Mouse (Mus musculus): ENCODE results near the gene Slc3a1. TPM values are rescaled to one million over a fixed set of nuclear protein-coding genes. Genes with fewer than 3 reads are reported as not detected.

Slc3a1 gene
- polyA plus RNA-seq, 1 experiment from 2014 or later: 2.2 TPM

- Histone ChIP-seq H3K4me3 (ENCODE audit: low read depth, low read length) (no peak overlapping the region), H3K4me1 (replicated peaks; ENCODE audit: control insufficient read depth, insufficient read depth, low read length) (no peaks in the 10 kb centered on the region), H3K27me3 (replicated peaks; ENCODE audit: control insufficient read depth, insufficient read depth, low read length) (no peaks in the 10 kb centered on the region), H3K9me3 (ENCODE audit: control insufficient read depth, low read length) (peaks cover 5% of the 10 kb centered on the region; the same call in 1 of the 2 replicates), H3K36me3 (ENCODE audit: control insufficient read depth, insufficient read depth, low read length) (peaks cover 13% of the 10 kb centered on the region; the same call in 1 of the 2 replicates), H3K27ac (ENCODE audit: low read depth) (no peak overlapping the region), H3K4me2 (ENCODE audit: low read length) (no peak overlapping the region), H3K9ac (ENCODE audit: low read length) (no peak overlapping the region)
- ATAC-seq (replicated peaks; ENCODE audit: low FRiP score, low TSS enrichment, low read depth): no peak
- 89% methylated on average over 7 of the region's 7 CpGs for WGBS
- DNase-seq (ENCODE audit: low spot score): no peak
These were observed 70.6 kb downstream of the Slc3a1 start for GRCm38 (mm10) chr17:85098677-85099323.

DNA sequence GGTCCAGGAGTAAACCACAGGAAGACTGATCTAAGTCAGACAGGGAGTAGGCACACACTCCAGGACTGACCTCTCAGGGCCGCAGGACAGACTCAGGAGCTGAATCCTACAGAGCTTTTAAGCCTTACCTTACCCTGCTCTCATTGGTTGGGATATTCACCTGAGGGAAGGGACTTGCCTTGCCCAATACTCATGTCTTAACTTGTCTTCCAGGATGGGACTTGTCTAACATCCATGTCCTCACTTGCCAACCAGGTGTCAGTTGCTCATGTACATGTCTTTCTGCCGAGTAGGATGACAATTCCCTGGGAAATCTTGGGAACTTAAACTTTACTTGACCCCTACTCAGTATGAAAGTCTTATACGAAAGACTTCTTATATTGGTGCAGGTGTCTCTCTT, 72.1 kb downstream of the Slc3a1 start:
- Histone ChIP-seq H3K27ac (ENCODE audit: low read depth) (no peak overlapping the region), H3K27me3 (replicated peaks; ENCODE audit: control insufficient read depth, insufficient read depth, low read length) (no peaks in the 10 kb centered on the region), H3K36me3 (ENCODE audit: control insufficient read depth, insufficient read depth, low read length) (peaks cover 13% of the 10 kb centered on the region; the same call in 1 of the 2 replicates), H3K4me2 (ENCODE audit: low read length) (no peak overlapping the region), H3K9me3 (ENCODE audit: control insufficient read depth, low read length) (peaks cover 5% of the 10 kb centered on the region; the same call in 1 of the 2 replicates), H3K4me1 (replicated peaks; ENCODE audit: control insufficient read depth, insufficient read depth, low read length) (no peaks in the 10 kb centered on the region), H3K4me3 (ENCODE audit: low read depth, low read length) (no peak overlapping the region), H3K9ac (ENCODE audit: low read length) (no peak overlapping the region)
- DNase-seq (ENCODE audit: low spot score) (no peak), ATAC-seq (replicated peaks; ENCODE audit: low FRiP score, low TSS enrichment, low read depth) (no peak)
- 87% methylated on average over 3 of the region's 3 CpGs for WGBS

DNA sequence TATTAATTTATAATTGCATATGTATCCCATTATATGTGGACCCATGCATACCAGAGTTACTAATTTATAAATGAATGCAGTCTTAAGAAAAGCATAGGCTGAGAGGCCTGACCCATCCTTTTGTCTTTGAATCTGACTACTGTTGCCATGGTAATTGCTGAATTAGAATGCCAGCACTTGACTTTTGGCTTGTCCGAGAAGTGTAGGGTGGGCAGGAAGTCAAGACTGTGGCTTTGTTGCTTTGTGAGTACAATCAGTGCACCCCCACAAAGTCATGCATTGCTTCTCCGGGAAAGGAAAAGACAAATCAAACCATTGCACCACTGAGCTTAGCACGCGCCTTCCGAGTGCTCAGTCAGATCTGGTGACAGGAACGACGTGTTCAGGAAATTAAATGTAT, 73.6 kb downstream of the Slc3a1 start:
- no peak overlapping the region for H3K4me3 ChIP-seq (ENCODE audit: low read depth, low read length)
- no peak overlapping the region for H3K9ac ChIP-seq (ENCODE audit: low read length)
- H3K4me1 ChIP-seq (replicated peaks; ENCODE audit: control insufficient read depth, insufficient read depth, low read length): no peaks in the 10 kb centered on the region
- 86% methylated on average over 7 of the region's 7 CpGs for WGBS
- H3K9me3 ChIP-seq (ENCODE audit: control insufficient read depth, low read length): peaks cover 5% of the 10 kb centered on the region; the same call in 1 of the 2 replicates
- no peak overlapping the region for H3K27ac ChIP-seq (ENCODE audit: low read depth)
- no peak overlapping the region for H3K4me2 ChIP-seq (ENCODE audit: low read length)
- H3K27me3 ChIP-seq (replicated peaks; ENCODE audit: control insufficient read depth, insufficient read depth, low read length): no peaks in the 10 kb centered on the region
- peaks cover 13% of the 10 kb centered on the region; the same call in 1 of the 2 replicates for H3K36me3 ChIP-seq (ENCODE audit: control insufficient read depth, insufficient read depth, low read length)
- no peak for DNase-seq (ENCODE audit: low spot score)
- no peak for ATAC-seq (replicated peaks; ENCODE audit: low FRiP score, low TSS enrichment, low read depth)

DNA sequence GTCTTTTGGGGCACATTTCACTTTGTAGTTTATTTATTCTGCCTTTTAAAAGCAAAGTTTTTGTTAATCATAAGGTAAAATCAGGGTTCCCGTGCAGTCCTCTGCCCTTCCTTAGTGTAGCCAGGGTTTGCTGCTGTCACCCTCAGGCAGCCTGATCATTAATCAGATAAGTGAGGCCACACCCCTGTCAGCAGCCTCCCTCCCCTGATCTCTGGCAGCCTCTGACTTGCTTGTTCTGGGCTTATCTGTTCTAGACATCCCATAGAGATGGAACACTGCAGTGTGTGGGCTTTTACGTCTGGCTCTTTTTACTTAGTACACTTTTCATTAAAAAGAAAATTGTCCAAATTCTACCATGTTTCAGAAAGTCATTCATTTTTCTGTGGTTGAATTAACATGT, 75.1 kb downstream of the Slc3a1 start:
- H3K27me3 ChIP-seq (replicated peaks; ENCODE audit: control insufficient read depth, insufficient read depth, low read length): no peaks in the 10 kb centered on the region
- 0 out of 2 replicates have a peak, but pooled peaks cover 4% of the 10 kb centered on the region for H3K36me3 ChIP-seq (ENCODE audit: control insufficient read depth, insufficient read depth, low read length)
- WGBS: 31% methylated on average over 2 of the region's 2 CpGs
- no peak overlapping the region for H3K4me3 ChIP-seq (ENCODE audit: low read depth, low read length)
- no peaks in the 10 kb centered on the region; the same call in 1 of the 2 replicates for H3K9me3 ChIP-seq (ENCODE audit: control insufficient read depth, low read length)
- H3K4me2 ChIP-seq (ENCODE audit: low read length): no peak overlapping the region
- H3K27ac ChIP-seq (ENCODE audit: low read depth): no peak overlapping the region
- no peaks in the 10 kb centered on the region for H3K4me1 ChIP-seq (replicated peaks; ENCODE audit: control insufficient read depth, insufficient read depth, low read length)
- no peak for DNase-seq (ENCODE audit: low spot score)
- no peak for ATAC-seq (replicated peaks; ENCODE audit: low FRiP score, low TSS enrichment, low read depth)
- no peak overlapping the region for H3K9ac ChIP-seq (ENCODE audit: low read length)

GRCm38 (mm10) chr17:85110640-85111039, 82.5 kb downstream of the Slc3a1 start:
- no peak overlapping the region for H3K4me3 ChIP-seq (ENCODE audit: low read depth, low read length)
- no peaks in the 10 kb centered on the region for H3K36me3 ChIP-seq (ENCODE audit: control insufficient read depth, insufficient read depth, low read length)
- WGBS: 100% methylated on average over 1 of the region's 1 CpGs
- no peak overlapping the region for H3K27ac ChIP-seq (ENCODE audit: low read depth)
- no peaks in the 10 kb centered on the region for H3K9me3 ChIP-seq (ENCODE audit: control insufficient read depth, low read length)
- H3K27me3 ChIP-seq (replicated peaks; ENCODE audit: control insufficient read depth, insufficient read depth, low read length): no peaks in the 10 kb centered on the region
- no peak overlapping the region for H3K9ac ChIP-seq (ENCODE audit: low read length)
- no peak for DNase-seq (ENCODE audit: low spot score)
- no peak overlapping the region for H3K4me2 ChIP-seq (ENCODE audit: low read length)
- ATAC-seq (replicated peaks; ENCODE audit: low FRiP score, low TSS enrichment, low read depth): no peak
- H3K4me1 ChIP-seq (replicated peaks; ENCODE audit: control insufficient read depth, insufficient read depth, low read length): no peaks in the 10 kb centered on the region

- no peak overlapping the region for H3K27ac ChIP-seq (ENCODE audit: low read depth)
- H3K4me3 ChIP-seq (ENCODE audit: low read depth, low read length): no peak overlapping the region
- no peaks in the 10 kb centered on the region for H3K27me3 ChIP-seq (replicated peaks; ENCODE audit: control insufficient read depth, insufficient read depth, low read length)
- WGBS: 88% methylated on average over 8 of the region's 8 CpGs
- H3K36me3 ChIP-seq (ENCODE audit: control insufficient read depth, insufficient read depth, low read length): no peaks in the 10 kb centered on the region
- DNase-seq (ENCODE audit: low spot score) (no peak), ATAC-seq (replicated peaks; ENCODE audit: low FRiP score, low TSS enrichment, low read depth) (no peak)
- H3K9me3 ChIP-seq (ENCODE audit: control insufficient read depth, low read length): no peaks in the 10 kb centered on the region
- H3K4me1 ChIP-seq (replicated peaks; ENCODE audit: control insufficient read depth, insufficient read depth, low read length): no peaks in the 10 kb centered on the region
- no peak overlapping the region for H3K4me2 ChIP-seq (ENCODE audit: low read length)
- no peak overlapping the region for H3K9ac ChIP-seq (ENCODE audit: low read length)
These were observed 85.3 kb downstream of the Slc3a1 start for GRCm38 (mm10) chr17:85113441-85113840.

Other genes with a start within 250 kb of the Slc3a1 start
- 61.7 and 63.2 TPM in 2 replicates for gene Lrpprc, start 237.6 kb upstream of the Slc3a1 start, polyA plus RNA-seq (2014; fragmentation: Nextera tagmentation; extraction: Ambion mirVana)
- 86.4 and 91.4 TPM in 2 replicates for gene Ppm1b, start 71.6 kb upstream of the Slc3a1 start, polyA plus RNA-seq (2014; fragmentation: Nextera tagmentation; extraction: Ambion mirVana)
- gene Prepl, start 61.9 kb downstream of the Slc3a1 start, polyA plus RNA-seq (2014; fragmentation: Nextera tagmentation; extraction: Ambion mirVana): 30.2 and 31.0 TPM in 2 replicates
- gene Camkmt, start 62.2 kb downstream of the Slc3a1 start, polyA plus RNA-seq (2014; fragmentation: Nextera tagmentation; extraction: Ambion mirVana): 14.3 and 14.6 TPM in 2 replicates

Measured in intestine, embryonic 14.5 days (tissue).